Mouse (Mus musculus) lung, postnatal 0 days (tissue): ENCODE results near the gene Ipo9.

Experiments used
- CTCF ChIP-seq: IDR thresholded peaks from 2 replicates; pipeline ENCODE4 v1.5.1; 2016; ENCODE audit warnings: antibody characterized with exemption, mild to moderate bottlenecking
- EP300 ChIP-seq: IDR thresholded peaks from 2 replicates; pipeline ENCODE4 v1.6.1; 2016; ENCODE audit warnings: antibody characterized with exemption, mild to moderate bottlenecking, control low read depth

DNA sequence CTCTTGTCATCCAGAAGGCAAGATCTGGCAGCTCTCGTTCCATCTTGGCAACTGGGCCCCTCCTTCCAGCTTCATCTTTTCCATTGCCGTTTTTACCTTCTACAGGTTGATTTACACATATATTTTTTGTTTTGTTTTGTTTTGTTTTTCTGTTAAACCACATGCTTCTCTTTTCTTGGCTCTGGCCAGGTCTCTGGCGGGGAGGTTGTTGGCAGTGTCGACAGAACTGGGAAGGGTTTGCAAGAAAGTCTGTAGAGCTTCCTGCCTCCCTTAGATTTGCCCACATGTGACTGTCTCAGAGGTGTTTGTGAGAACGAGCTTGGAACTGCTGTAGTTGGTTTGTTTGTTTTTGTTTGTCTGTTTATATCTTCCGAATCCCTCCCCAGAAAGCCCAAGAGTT lies 10.7 kb upstream of the Ipo9 start:
- TF ChIP-seq CTCF (no peak), EP300 (no peak)
